In genomic region chr3:145838281-145838680, GRCm38 (mm10) we compare ENCODE assay signal across 22 mouse cellular contexts.
DNase-seq lines count a peak whose midpoint lies in the region; ATAC-seq and TF ChIP-seq lines count a peak whose summit lies in the region.
"Had no signal": no experiment of that assay in that cellular context is flagged by ENCODE, and none has a peak within 500 bp of the region (broad histone marks: within the 10 kb centered on the region; RNA-seq: fewer than 3 reads in every experiment).

No protein-coding gene starts in this region.

- H3K27me3 ChIP-seq in embryonic facial prominence, embryonic 14.5 days (replicated peaks; ENCODE audit: control insufficient read depth, insufficient read depth, low read length): no peaks in the 10 kb centered on the region
- no peaks in the 10 kb centered on the region for H3K27me3 ChIP-seq in embryonic facial prominence, embryonic 10.5 days (replicated peaks; ENCODE audit: low read depth, poor library complexity, severe bottlenecking)
- H3K27me3 ChIP-seq in myocyte (ENCODE audit: control insufficient read depth, insufficient read depth, insufficient read length): no peaks in the 10 kb centered on the region
- no peaks in the 10 kb centered on the region for H3K27me3 ChIP-seq in forebrain, embryonic 15.5 days
- H3K27me3 ChIP-seq: embryonic facial prominence, embryonic 13.5 days; hindbrain, embryonic 12.5 days; intestine, embryonic 15.5 days had no signal

- peak; percentile 51 for DNase-seq in embryonic facial prominence, embryonic 14.5 days (ENCODE audit: low spot score)
- no peak for DNase-seq in embryonic facial prominence, embryonic 10.5 days (ENCODE audit: low spot score)
- peak; percentile 60 for DNase-seq in NIH3T3 (ENCODE audit: low read depth)
- DNase-seq in adrenal gland, postnatal 4 days (ENCODE audit: low spot score in 2 of 2): no peak
- DNase-seq: adrenal gland, adult 8-10 months; adrenal gland, postnatal 25 days; cerebellum, adult 18-20 months; cerebellum, adult 9-10 months; cerebellum, postnatal 14 days; gastrocnemius, adult 2 months; gastrocnemius, postnatal 14 days; kidney, adult 11 months; kidney, adult 8-10 months had no signal

- H3K4me1 ChIP-seq in embryonic facial prominence, embryonic 14.5 days (ENCODE audit: control insufficient read depth, insufficient read depth, low read length): peaks cover 5% of the 10 kb centered on the region; the same call in 1 of the 2 replicates
- H3K4me1 ChIP-seq in embryonic facial prominence, embryonic 10.5 days: peaks cover 7% of the 10 kb centered on the region
- peaks cover 8% of the 10 kb centered on the region; the same call in 1 of the 2 replicates for H3K4me1 ChIP-seq in forebrain, embryonic 15.5 days

- no peak overlapping the region for H3K4me2 ChIP-seq in embryonic facial prominence, embryonic 14.5 days (ENCODE audit: low read depth, low read length)
- H3K4me2 ChIP-seq in myocyte (ENCODE audit: low read depth): peak overlapping the region; percentile 44
- no peak overlapping the region for H3K4me2 ChIP-seq in forebrain, embryonic 15.5 days (replicated peaks)
- H3K4me2 ChIP-seq: embryonic facial prominence, embryonic 13.5 days; heart, embryonic 11.5 days; hindbrain, embryonic 12.5 days; intestine, embryonic 15.5 days had no signal

- no peak for TF ChIP-seq POLR2A in myocyte (IDR thresholded peaks at IDR 0.05; ENCODE audit: insufficient read length, low read depth)

- H3K4me3 ChIP-seq in embryonic facial prominence, embryonic 14.5 days (ENCODE audit: low read depth, low read length): no peak overlapping the region
- H3K4me3 ChIP-seq in embryonic facial prominence, embryonic 10.5 days: no peak overlapping the region
- H3K4me3 ChIP-seq in myocyte: no peak overlapping the region
- no peak overlapping the region for H3K4me3 ChIP-seq in forebrain, embryonic 15.5 days
- H3K4me3 ChIP-seq: embryonic facial prominence, embryonic 13.5 days; gastrocnemius, adult 2 months; hindbrain, embryonic 12.5 days; intestine, embryonic 15.5 days had no signal

- no peak overlapping the region for H3K9ac ChIP-seq in embryonic facial prominence, embryonic 14.5 days (ENCODE audit: low read depth, low read length)
- H3K9ac ChIP-seq in forebrain, embryonic 15.5 days (replicated peaks): no peak overlapping the region
- H3K9ac ChIP-seq: embryonic facial prominence, embryonic 13.5 days; hindbrain, embryonic 12.5 days; intestine, embryonic 15.5 days had no signal

- no peak overlapping the region for H3ac ChIP-seq in myocyte (ENCODE audit: control insufficient read depth, insufficient read length)

- H3K27ac ChIP-seq in embryonic facial prominence, embryonic 14.5 days (replicated peaks; ENCODE audit: low read depth, low read length): no peak overlapping the region
- H3K27ac ChIP-seq in embryonic facial prominence, embryonic 10.5 days (replicated peaks): no peak overlapping the region
- no peak overlapping the region for H3K27ac ChIP-seq in forebrain, embryonic 15.5 days (replicated peaks)
- H3K27ac ChIP-seq: embryonic facial prominence, embryonic 13.5 days; gastrocnemius, adult 2 months; hindbrain, embryonic 12.5 days; intestine, embryonic 15.5 days had no signal

- H3K9me3 ChIP-seq in embryonic facial prominence, embryonic 14.5 days (ENCODE audit: control insufficient read depth, low read length): no peaks in the 10 kb centered on the region
- H3K9me3 ChIP-seq in embryonic facial prominence, embryonic 10.5 days: no peaks in the 10 kb centered on the region
- 0 out of 2 replicates have a peak, but pooled peaks cover 2% of the 10 kb centered on the region for H3K9me3 ChIP-seq in forebrain, embryonic 15.5 days
- H3K9me3 ChIP-seq: embryonic facial prominence, embryonic 13.5 days; intestine, embryonic 15.5 days had no signal

- no peaks in the 10 kb centered on the region for H3K79me2 ChIP-seq in myocyte (ENCODE audit: control insufficient read depth, insufficient read depth)

- no peak for ATAC-seq in embryonic facial prominence, embryonic 14.5 days (ENCODE audit: low read depth)
- no peak for ATAC-seq in forebrain, embryonic 15.5 days (replicated peaks)
- ATAC-seq: activated CD4-positive, CD25-positive, alpha-beta regulatory T cell, adult 4 months; forebrain, embryonic 14.5 days; hindbrain, embryonic 16.5 days; intestine, embryonic 15.5 days had no signal

- no peaks in the 10 kb centered on the region for H3K36me3 ChIP-seq in embryonic facial prominence, embryonic 14.5 days (ENCODE audit: control insufficient read depth, insufficient read depth, low read length)
- H3K36me3 ChIP-seq in embryonic facial prominence, embryonic 10.5 days (replicated peaks): no peaks in the 10 kb centered on the region
- H3K36me3 ChIP-seq in myocyte (ENCODE audit: control insufficient read depth, insufficient read depth): no peaks in the 10 kb centered on the region
- no peaks in the 10 kb centered on the region for H3K36me3 ChIP-seq in forebrain, embryonic 15.5 days
- H3K36me3 ChIP-seq: embryonic facial prominence, embryonic 13.5 days; hindbrain, embryonic 12.5 days; intestine, embryonic 15.5 days had no signal

TF ChIP-seq in myocyte, 11 proteins besides CTCF, POLR2A, EP300 and RAD21:
- TF ChIP-seq TCF12 (IDR thresholded peaks at IDR 0.05; ENCODE audit: insufficient read depth, poor library complexity, severe bottlenecking): no peak
- TF ChIP-seq CEBPB (IDR thresholded peaks at IDR 0.05; ENCODE audit: insufficient read depth, poor library complexity, severe bottlenecking): 0 out of 2 replicates have a peak, but pooled peaks have one; percentile 23

Comparison
In these comparisons a context has a peak if more than half of its experiments do, and no peak if none do; other contexts are left out.
1. DNase-seq: peak in embryonic facial prominence, embryonic 14.5 days (single experiment) and NIH3T3 (single experiment); none in embryonic facial prominence, embryonic 10.5 days (single experiment) and adrenal gland, postnatal 4 days (0 of 2).